Mouse (Mus musculus): ENCODE data around the gene Ace3. TPM values are rescaled to one million over a fixed set of nuclear protein-coding genes. Genes with fewer than 3 reads are reported as not detected.
A peak's percentile ranks its signal among the peaks of the same experiment; 100 is the strongest.
"Not testable (repeated sequence)": the region's sequence is repeated elsewhere in the genome, so short reads cannot be mapped to it uniquely, and the experiment has no call there.

Ace3 gene
- total RNA-seq, 4 experiments from 2014 or later, result not detected

GRCm38 (mm10) chr11:105978232-105978631, 16.2 kb upstream of the Ace3 start:
- no peak for DNase-seq (ENCODE audit: low spot score in 2 of 2)

GRCm38 (mm10) chr11:105978634-105979033, 15.8 kb upstream of the Ace3 start:
- no peak for DNase-seq (ENCODE audit: low spot score in 2 of 2)

GRCm38 (mm10) chr11:105984452-105984851, 10.0 kb upstream of the Ace3 start:
- DNase-seq (ENCODE audit: low spot score in 2 of 2), result no peak

- no peak for DNase-seq (ENCODE audit: low spot score in 2 of 2)
These were observed 7.0 kb upstream of the Ace3 start for GRCm38 (mm10) chr11:105987446-105987845.

GRCm38 (mm10) chr11:105989446-105989845, 5.0 kb upstream of the Ace3 start:
- no peak for DNase-seq (ENCODE audit: low spot score in 2 of 2)

- DNase-seq (ENCODE audit: low spot score in 2 of 2), result no peak
These were observed 4.2 kb upstream of the Ace3 start for GRCm38 (mm10) chr11:105990231-105990630.

GRCm38 (mm10) chr11:106000062-106000461, 5.6 kb downstream of the Ace3 start:
- DNase-seq (ENCODE audit: low spot score in 2 of 2), result no peak

- DNase-seq (ENCODE audit: low spot score in 2 of 2), result peak in 1 of 2 experiments; percentile 28
These were observed 7.2 kb downstream of the Ace3 start for GRCm38 (mm10) chr11:106001718-106002117.

- no peak for DNase-seq (ENCODE audit: low spot score in 2 of 2)
These were observed 10.1 kb downstream of the Ace3 start for GRCm38 (mm10) chr11:106004576-106004975.

- DNase-seq (ENCODE audit: low spot score in 2 of 2), result no peak
These were observed 11.5 kb downstream of the Ace3 start for GRCm38 (mm10) chr11:106005970-106006369.

GRCm38 (mm10) chr11:106007821-106008220, 13.3 kb downstream of the Ace3 start, which contains the start of gene Kcnh6:
Gene Kcnh6 (plus strand): TSS chr11:106008124.
- DNase-seq (ENCODE audit: low spot score in 2 of 2), result no peak

GRCm38 (mm10) chr11:106012711-106013110, 18.2 kb downstream of the Ace3 start:
- no peak for DNase-seq (ENCODE audit: low spot score in 2 of 2)

GRCm38 (mm10) chr11:106013556-106014225, 19.2 kb downstream of the Ace3 start:
- peak in 1 of 2 experiments; percentile 61 for DNase-seq (ENCODE audit: low spot score in 2 of 2)

GRCm38 (mm10) chr11:106016440-106016839, 22.0 kb downstream of the Ace3 start:
- DNase-seq (ENCODE audit: low spot score in 2 of 2), result no peak

- peak; percentile 55 for DNase-seq (ENCODE audit: low spot score in 2 of 2)
These were observed 25.7 kb downstream of the Ace3 start for GRCm38 (mm10) chr11:106020051-106020763.

- DNase-seq (ENCODE audit: low spot score in 2 of 2), result no peak
These were observed 31.3 kb downstream of the Ace3 start for GRCm38 (mm10) chr11:106025774-106026173.

- DNase-seq (ENCODE audit: low spot score in 2 of 2), result peak in 1 of 2 experiments; percentile 77
These were observed 32.1 kb downstream of the Ace3 start for GRCm38 (mm10) chr11:106026465-106027151.

- DNase-seq (ENCODE audit: low spot score in 2 of 2), result no peak
These were observed 33.1 kb downstream of the Ace3 start for GRCm38 (mm10) chr11:106027607-106028006.

GRCm38 (mm10) chr11:106032074-106032473, 37.6 kb downstream of the Ace3 start:
- DNase-seq (ENCODE audit: low spot score in 2 of 2), result not testable (repeated sequence)

GRCm38 (mm10) chr11:106033491-106033919, 39.0 kb downstream of the Ace3 start:
- DNase-seq (ENCODE audit: low spot score in 2 of 2), result no peak

- DNase-seq (ENCODE audit: low spot score in 2 of 2), result no peak
These were observed 40.5 kb downstream of the Ace3 start for GRCm38 (mm10) chr11:106034986-106035385.

All from layer of hippocampus, adult 8-10 months (tissue).